Mouse (Mus musculus): ENCODE results near the gene Klf16. TPM values are rescaled to one million over a fixed set of nuclear protein-coding genes. Genes with fewer than 3 reads are reported as not detected.
A peak's percentile ranks its signal among the peaks of the same experiment; 100 is the strongest.

Gene Klf16
- polyA plus RNA-seq, 1 experiment from 2014 or later: 6.1 TPM

DNA sequence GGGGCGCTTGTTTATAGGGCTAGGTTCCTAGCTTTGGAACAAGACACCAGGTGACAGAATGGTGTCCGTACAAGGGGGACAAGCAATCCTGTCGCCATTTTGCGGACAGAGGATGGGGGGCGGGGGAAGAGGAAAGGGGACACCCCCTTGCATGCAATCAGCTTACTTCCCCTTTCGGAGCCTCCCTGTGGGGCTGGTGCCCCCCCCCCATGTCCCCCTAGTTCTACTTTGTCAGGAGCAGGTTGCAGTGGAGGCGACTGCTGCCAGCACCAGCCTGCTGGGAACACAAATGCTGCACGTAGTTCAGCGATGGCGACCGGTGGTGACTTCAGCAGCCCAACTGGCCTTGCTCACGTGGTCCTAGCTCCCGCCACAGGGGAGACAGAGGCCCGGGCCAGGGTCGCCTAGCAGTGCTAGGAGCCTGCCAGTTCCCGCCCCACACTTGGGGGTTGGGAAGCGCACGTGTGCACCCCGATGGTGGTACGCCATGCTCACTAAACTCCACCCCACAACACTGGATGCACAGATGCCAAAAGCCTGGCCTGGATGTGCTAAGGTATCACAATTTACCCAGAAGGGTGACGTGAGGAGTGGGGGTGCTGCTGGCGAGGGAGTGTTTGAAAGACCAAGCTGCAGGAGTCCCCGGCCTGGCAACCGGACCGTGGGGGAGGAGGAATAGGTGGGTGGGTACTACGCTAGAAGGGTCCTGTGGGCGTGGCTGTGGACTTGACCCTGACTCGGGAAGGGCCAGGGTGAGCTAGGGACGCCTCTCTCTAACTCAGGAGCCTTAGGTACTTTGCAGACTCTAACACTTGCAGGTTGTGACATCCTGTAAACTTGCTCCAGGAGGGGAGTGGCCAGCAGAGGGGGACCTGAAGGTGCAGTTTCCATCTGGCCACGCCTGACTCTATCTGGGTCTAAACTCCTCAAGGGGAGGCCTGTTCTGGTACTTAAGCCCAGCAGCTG, 6.0 kb downstream of the Klf16 start:
- H3K4me2 ChIP-seq (ENCODE audit: low read depth, low read length): peak overlapping the region; percentile 99
- H3K27me3 ChIP-seq (ENCODE audit: insufficient read depth, low read length): no peaks in the 10 kb centered on the region
- no peak for TF ChIP-seq EP300 (IDR thresholded peaks at IDR 0.05; ENCODE audit: low read depth)
- TF ChIP-seq CTCF (IDR thresholded peaks at IDR 0.05; ENCODE audit: low read depth): peak; percentile 39
- DNase-seq: peak; percentile 54
- peaks cover 72% of the 10 kb centered on the region for H3K4me1 ChIP-seq (ENCODE audit: insufficient read depth)
- H3K9me3 ChIP-seq (ENCODE audit: low read length): no peaks in the 10 kb centered on the region
- H3K27ac ChIP-seq (ENCODE audit: low read depth): peak overlapping the region; percentile 91
- 13% methylated on average over 29 of the region's 30 CpGs for WGBS (ENCODE audit: insufficient replicate concordance)
- peak; percentile 18 for ATAC-seq
- H3K36me3 ChIP-seq (replicated peaks; ENCODE audit: insufficient read depth, low read length): peaks cover 6% of the 10 kb centered on the region; the same call in 1 of the 2 replicates
- H3K4me3 ChIP-seq (ENCODE audit: low read depth, low read length): peak overlapping the region; percentile 46
- peak overlapping the region; percentile 55 for H3K9ac ChIP-seq (replicated peaks)

DNA sequence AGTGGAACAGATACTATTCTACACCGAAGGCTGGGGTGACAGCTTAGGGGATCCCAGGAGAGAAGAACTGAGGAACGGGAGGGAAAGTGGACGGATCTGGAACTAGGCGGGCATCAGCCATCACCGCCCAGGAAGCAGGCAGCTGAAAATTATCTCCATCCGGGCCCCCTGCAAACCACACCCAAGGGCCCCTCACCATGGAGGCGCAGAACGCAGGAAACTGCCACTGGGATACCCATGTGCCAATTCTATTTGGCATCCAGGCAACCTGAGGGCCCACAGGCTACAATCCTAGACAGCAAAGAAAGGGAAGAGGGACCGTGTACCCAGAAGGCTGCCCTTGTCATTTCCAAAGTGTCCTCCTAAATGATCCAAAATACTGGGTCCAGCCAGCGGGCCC, 6.7 kb downstream of the Klf16 start:
- 50% methylated on average over 10 of the region's 10 CpGs for WGBS (ENCODE audit: insufficient replicate concordance)
- Histone ChIP-seq H3K36me3 (replicated peaks; ENCODE audit: insufficient read depth, low read length) (peaks cover 10% of the 10 kb centered on the region; the same call in 1 of the 2 replicates), H3K9ac (replicated peaks) (peak overlapping the region; percentile 55), H3K4me1 (ENCODE audit: insufficient read depth) (peaks cover 65% of the 10 kb centered on the region), H3K4me3 (ENCODE audit: low read depth, low read length) (peak overlapping the region; percentile 46), H3K27ac (ENCODE audit: low read depth) (peak overlapping the region; percentile 91), H3K9me3 (ENCODE audit: low read length) (no peaks in the 10 kb centered on the region), H3K27me3 (ENCODE audit: insufficient read depth, low read length) (no peaks in the 10 kb centered on the region), H3K4me2 (ENCODE audit: low read depth, low read length) (peak overlapping the region; percentile 99)
- no peak for TF ChIP-seq EP300 (IDR thresholded peaks at IDR 0.05; ENCODE audit: low read depth)
- TF ChIP-seq CTCF (IDR thresholded peaks at IDR 0.05; ENCODE audit: low read depth): no peak
- DNase-seq: no peak
- ATAC-seq: no peak

DNA sequence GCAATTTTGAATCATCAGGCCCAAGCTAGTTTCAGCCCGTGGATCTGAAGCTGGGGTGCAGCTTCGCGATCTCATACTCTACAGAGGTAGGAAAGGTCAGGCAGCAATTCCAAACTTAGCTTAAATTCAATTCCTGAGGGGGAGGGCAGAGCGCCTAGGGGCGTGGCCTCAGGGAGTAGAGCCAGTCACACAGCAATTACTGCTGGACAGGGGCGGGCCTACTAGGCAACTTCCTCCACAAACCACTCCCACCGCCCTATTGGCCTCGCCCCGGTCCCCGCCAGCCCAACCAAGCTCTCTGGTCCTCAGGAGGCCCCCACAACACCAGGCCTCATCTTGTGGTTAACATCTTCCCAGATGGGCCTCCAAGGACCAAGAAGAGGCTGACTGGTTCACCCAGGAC, 7.5 kb downstream of the Klf16 start:
- Histone ChIP-seq H3K27me3 (ENCODE audit: insufficient read depth, low read length) (no peaks in the 10 kb centered on the region), H3K4me2 (ENCODE audit: low read depth, low read length) (peak overlapping the region; percentile 99), H3K4me1 (ENCODE audit: insufficient read depth) (peaks cover 58% of the 10 kb centered on the region), H3K27ac (ENCODE audit: low read depth) (peak overlapping the region; percentile 91), H3K4me3 (ENCODE audit: low read depth, low read length) (peak overlapping the region; percentile 46), H3K9ac (replicated peaks) (peak overlapping the region; percentile 55), H3K9me3 (ENCODE audit: low read length) (no peaks in the 10 kb centered on the region), H3K36me3 (replicated peaks; ENCODE audit: insufficient read depth, low read length) (peaks cover 10% of the 10 kb centered on the region; the same call in 1 of the 2 replicates)
- TF ChIP-seq EP300 (IDR thresholded peaks at IDR 0.05; ENCODE audit: low read depth): no peak
- TF ChIP-seq CTCF (IDR thresholded peaks at IDR 0.05; ENCODE audit: low read depth): no peak
- 13% methylated on average over 10 of the region's 10 CpGs for WGBS (ENCODE audit: insufficient replicate concordance)
- ATAC-seq (peak; percentile 85), DNase-seq (peak; percentile 93)

DNA sequence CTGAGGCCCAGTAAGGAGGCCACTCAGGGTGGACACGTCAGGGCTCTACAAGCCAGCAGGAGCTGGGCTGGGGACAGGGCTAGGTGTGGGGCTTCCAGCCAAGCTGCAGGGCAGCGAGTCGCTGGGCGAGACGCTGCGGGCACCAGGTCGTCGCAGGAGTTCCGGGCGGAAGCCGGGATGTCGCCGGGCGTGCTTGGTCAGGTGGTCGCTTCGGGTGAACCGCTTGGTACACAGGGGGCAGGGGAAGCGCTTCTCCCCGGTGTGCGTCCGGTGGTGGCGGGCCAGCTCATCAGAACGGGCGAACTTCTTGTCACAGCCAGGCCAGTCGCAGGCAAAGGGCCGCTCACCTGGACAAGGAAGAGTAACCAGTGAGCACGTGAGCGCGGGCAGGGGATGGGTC, 8.2 kb downstream of the Klf16 start:
- no peak overlapping the region for H3K4me3 ChIP-seq (ENCODE audit: low read depth, low read length)
- no peak for ATAC-seq

DNA sequence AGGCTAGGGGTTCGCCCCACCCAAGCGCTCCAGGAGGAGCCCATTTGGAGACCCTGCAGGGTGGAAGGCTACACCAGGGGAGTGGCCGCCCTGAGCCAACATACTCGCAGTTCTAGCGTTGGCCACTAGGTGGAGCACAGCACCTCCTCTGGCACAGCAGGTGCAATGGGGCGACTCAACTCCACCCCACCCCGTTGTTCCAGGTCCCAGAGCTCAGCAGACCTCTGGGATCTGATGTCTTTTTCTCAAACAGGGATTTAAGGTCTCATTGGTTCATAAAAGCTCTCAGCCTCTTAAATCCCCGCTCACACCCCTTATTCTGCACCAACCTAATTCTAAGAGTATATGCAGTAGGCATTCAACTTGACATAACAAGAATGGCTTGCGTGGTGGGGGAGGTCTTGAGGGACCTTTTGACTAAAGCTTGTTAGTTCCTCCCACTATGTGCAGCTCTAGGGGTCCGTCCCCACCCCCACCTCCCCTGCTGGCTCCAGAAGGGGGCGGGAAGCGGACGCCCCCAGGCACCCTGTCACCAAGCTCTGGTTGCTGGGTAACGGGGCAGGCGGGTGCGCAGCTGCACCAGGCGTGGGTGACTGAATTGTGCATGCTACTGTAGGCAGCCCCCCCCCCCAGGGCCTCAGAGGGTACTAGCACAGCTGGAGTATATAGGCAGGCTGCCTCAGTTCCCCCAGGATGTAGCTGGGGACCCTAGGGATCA, 10.6 kb downstream of the Klf16 start:
- DNase-seq (peak; percentile 93), ATAC-seq (peak; percentile 22; the same call in 1 of the 2 replicates)
- H3K4me1 ChIP-seq (ENCODE audit: insufficient read depth): peaks cover 37% of the 10 kb centered on the region
- no peaks in the 10 kb centered on the region for H3K9me3 ChIP-seq (ENCODE audit: low read length)
- H3K36me3 ChIP-seq (replicated peaks; ENCODE audit: insufficient read depth, low read length): peaks cover 10% of the 10 kb centered on the region; the same call in 1 of the 2 replicates
- H3K27me3 ChIP-seq (ENCODE audit: insufficient read depth, low read length): no peaks in the 10 kb centered on the region
- no peak overlapping the region; the same call in 1 of the 2 replicates for H3K4me2 ChIP-seq (ENCODE audit: low read depth, low read length)
- H3K9ac ChIP-seq (replicated peaks): no peak overlapping the region
- WGBS (ENCODE audit: insufficient replicate concordance): 34% methylated on average over 17 of the region's 17 CpGs
- H3K27ac ChIP-seq (ENCODE audit: low read depth): no peak overlapping the region
- TF ChIP-seq CTCF (IDR thresholded peaks at IDR 0.05; ENCODE audit: low read depth): peak; percentile 99
- no peak for TF ChIP-seq EP300 (IDR thresholded peaks at IDR 0.05; ENCODE audit: low read depth)
- no peak overlapping the region for H3K4me3 ChIP-seq (ENCODE audit: low read depth, low read length)

More for the DNA sequence above, 8.2 kb downstream of the Klf16 start:
- 0 out of 2 replicates have a peak overlapping the region, but pooled peaks have one; percentile 99 for H3K4me2 ChIP-seq (ENCODE audit: low read depth, low read length)
- H3K36me3 ChIP-seq (replicated peaks; ENCODE audit: insufficient read depth, low read length): peaks cover 10% of the 10 kb centered on the region; the same call in 1 of the 2 replicates
- H3K9ac ChIP-seq (replicated peaks): no peak overlapping the region; the same call in 1 of the 2 replicates
- peaks cover 52% of the 10 kb centered on the region for H3K4me1 ChIP-seq (ENCODE audit: insufficient read depth)
- DNase-seq: no peak
- TF ChIP-seq CTCF (IDR thresholded peaks at IDR 0.05; ENCODE audit: low read depth): no peak
- no peak for TF ChIP-seq EP300 (IDR thresholded peaks at IDR 0.05; ENCODE audit: low read depth)
- 95% methylated on average over 29 of the region's 29 CpGs for WGBS (ENCODE audit: insufficient replicate concordance)
- no peaks in the 10 kb centered on the region for H3K9me3 ChIP-seq (ENCODE audit: low read length)
- H3K27ac ChIP-seq (ENCODE audit: low read depth): 0 out of 2 replicates have a peak overlapping the region, but pooled peaks have one; percentile 11
- H3K27me3 ChIP-seq (ENCODE audit: insufficient read depth, low read length): no peaks in the 10 kb centered on the region
